Mouse (Mus musculus): ENCODE data around the gene Ugt1a8. TPM values are rescaled to one million over a fixed set of nuclear protein-coding genes. Genes with fewer than 3 reads are reported as not detected.

Ugt1a8 gene
- not detected in 2 replicates for polyA plus RNA-seq (2012; rRNA removed)

DNA sequence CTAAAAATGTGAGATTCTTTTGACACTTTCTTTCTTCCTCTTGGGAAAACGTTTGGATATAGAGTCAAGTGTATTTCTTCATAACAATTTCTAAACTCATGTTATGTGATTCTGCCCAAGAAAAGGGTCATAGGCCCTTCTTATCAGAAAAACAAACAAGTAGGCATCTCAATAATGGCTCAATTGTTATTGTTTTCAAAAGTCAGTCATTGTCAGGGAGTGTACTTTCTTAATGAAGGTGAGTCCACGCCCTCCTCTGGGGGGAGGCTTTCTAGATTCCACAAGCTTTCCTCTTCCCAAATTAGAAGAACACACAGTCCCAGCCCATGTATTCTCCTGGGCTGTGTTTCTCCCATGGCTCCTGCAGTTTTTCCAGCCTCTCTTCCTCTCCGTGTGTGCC, at the start of gene Ugt1a8:
Gene Ugt1a8, plus strand, starts transcription at position 301 of the 400 bp plus-strand sequence.

DNA sequence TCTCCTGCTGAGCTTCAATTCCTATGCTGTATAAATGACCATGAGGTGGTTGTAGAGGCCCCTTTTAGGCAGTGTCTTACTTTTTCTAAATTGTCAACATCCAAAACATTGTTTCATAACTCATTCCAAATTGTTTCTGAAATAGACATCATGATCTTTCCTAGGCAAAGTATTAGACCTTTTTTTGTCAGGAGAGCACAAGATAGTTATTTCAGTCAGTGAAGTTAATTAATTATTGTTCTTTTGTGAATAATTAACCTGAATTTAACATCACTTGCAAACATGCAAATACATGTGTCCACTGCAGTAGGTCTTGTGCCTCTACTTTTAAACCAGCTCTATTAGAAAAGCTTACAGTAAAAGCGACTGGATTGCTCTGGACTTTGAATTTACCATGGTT, 32.5 kb upstream of the Ugt1a8 start, which contains the start of gene Ugt1a10:
Gene Ugt1a10, plus strand, starts transcription at position 301 of the 400 bp plus-strand sequence.

DNA sequence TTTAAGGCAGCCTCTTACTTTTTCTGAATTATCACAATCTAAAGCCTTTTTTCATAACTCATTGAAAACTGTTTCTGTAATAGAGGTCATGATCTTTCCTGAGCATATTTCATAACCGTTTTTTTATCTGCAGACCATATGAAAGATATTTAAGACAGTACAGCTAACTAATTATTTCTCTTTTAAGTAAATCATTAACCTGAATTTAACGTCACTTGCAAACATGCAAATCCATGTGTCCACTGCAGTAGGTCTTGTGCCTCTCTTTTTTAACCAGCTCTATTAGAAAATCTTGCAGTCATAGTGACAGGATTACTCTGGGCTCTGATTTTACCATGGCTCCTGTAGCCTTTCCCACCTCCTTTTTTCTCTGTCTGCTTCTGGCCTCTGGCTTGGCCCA, 17.1 kb upstream of the Ugt1a8 start, which contains the start of gene Ugt1a9:
Gene Ugt1a9, plus strand, starts transcription at position 306 of the 400 bp plus-strand sequence.

DNA sequence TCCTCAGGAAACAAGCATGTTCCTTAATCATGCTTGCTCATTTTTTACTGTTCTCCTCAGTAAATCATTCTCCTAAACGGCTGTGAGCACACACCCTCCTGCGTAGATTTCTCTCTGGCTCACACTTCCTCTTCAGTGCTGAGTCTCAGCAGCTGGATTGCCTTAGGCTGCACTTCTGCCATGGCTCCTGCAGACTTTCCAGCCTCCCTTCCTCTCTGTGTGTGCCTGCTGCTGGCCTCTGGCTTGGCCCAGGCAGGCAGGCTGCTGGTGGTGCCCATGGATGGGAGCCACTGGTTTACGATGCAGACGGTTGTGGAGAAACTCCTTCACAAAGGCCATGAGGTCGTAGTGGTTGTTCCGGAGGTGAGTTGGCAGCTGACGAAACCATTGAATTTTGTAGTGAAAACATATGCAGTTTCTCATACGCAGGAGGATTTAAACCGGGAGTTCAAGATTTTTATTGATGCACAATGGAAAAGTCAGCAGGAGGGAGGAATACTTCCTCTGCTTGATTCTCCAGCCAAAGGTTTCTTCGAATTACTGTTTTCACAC, 7.4 kb downstream of the Ugt1a8 start, which contains the start of gene Ugt1a7c:
Gene Ugt1a7c, plus strand, starts transcription at position 122 of the 552 bp plus-strand sequence.

DNA sequence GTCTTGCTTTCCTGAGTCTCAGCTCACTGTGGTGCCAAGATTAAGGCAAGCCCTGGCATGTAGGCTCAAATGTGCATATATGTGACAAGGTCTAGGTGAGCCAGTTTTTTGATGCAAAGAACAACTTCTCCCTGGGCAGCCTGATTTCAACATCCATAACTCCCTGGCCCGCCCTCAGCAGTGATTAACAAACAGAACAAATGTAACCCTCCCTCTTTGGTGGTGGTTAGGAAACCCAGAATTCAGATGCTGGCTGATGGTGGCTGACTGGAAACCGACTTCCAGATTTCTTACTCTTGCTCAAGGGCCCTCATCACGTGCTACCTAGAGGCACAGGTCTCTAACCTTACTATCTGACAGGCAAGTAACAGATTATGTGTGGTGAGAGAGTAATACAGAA, 15.4 kb downstream of the Ugt1a8 start, which contains the start of gene Ugt1a6b:
Gene Ugt1a6b, plus strand, starts transcription at position 234 of the 400 bp plus-strand sequence.

DNA sequence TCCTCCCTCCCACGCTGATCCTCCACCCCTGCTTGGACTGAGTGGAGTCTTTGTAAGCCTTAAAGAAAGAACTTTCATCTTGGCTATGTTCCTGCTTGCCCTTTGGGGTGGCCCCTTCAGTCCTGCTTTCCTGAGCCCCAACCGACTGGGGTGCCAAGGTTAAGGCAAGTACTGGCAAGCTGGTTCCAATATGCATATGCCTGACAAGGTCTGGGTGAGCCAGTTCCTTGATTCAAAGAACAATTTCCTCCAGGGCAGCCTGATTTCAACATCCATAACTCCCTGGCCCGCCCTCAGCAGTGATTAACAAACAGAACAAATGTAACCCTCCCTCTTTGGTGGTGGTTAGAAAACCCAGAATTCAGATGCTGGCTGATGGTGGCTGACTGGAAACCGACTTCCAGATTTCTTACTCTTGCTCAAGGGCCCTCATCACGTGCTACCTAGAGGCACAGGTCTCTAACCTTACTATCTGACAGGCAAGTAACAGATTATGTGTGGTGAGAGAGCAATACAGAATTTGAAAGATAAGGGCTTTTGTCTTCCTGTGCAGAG, 46.9 kb downstream of the Ugt1a8 start, which contains the start of gene Ugt1a6a:
Gene Ugt1a6a, plus strand, starts transcription at position 353 of the 555 bp plus-strand sequence.

DNA sequence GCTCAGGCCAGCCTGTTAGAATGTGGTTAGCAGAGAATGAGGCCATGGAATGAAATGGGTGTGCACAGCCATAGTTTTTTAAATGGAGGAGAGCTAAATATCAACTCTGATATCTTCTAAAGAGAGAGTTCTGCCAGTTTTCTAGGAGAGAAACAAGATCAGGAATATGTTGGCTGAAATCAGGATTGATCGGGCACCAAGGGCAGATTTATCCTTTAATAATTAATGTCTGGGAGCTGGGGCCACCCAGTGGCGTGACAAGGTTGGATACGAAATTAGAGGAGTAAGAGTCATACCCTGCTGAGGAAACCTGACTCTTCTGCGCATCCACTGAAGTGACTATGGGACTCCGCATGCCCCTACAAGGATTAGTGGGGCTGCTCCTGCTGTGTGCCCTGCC, 78.1 kb downstream of the Ugt1a8 start, which contains the start of gene Ugt1a5:
Gene Ugt1a5, plus strand, starts transcription at position 302 of the 400 bp plus-strand sequence.

DNA sequence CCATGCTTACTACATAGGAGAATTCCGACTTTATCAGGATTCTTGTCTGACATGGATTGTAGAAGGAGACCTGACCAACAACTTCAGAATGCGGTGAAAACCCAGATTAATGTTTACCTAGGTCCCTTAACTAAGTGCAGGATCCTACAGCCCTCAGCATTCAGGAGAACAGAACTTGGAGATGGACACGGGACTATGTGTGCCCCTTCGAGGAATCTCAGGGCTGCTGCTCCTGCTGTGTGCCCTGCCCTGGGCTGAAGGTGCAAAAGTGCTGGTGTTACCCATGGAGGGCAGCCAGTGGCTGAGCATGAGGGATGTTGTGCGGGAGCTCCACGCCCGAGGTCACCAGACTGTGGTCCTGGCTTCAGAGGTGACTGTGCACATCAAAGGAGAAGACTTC, 112.8 kb downstream of the Ugt1a8 start, which contains the start of gene Ugt1a2:
Gene Ugt1a2, plus strand, starts transcription at position 146 of the 400 bp plus-strand sequence.

DNA sequence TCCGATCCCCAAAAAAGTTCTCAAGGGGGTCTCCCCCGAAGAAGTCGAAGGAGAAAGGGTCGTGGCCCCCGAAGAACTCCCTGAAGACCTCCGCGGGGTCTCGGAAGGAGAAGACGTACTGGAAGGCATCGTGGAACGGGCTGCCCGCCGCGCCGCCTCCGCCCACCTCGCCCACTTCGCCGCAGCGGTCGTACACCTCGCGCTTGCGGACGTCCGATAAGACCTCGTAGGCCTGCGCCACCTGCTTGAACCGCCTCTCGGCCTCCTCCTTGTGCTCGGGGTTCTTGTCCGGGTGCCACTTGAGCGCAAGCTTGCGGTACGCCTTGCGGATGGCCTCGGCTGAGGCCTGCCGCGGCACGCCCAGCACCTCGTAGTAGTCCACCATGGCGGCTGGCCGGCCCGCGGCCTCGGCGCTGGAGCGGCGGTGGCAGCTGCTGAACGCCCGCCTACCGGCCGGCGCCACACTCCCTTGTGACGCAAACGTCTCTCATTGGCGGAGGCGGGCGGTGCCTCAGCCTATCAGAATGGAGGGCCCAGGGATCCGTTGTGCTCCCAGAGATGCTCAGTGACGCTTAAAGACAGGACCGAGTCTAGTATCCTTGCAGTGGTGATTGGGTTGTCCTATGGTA, 117.8 kb downstream of the Ugt1a8 start, which contains the start of gene Dnajb3:
Gene Dnajb3, minus strand, starts transcription at position 489 of the 629 bp plus-strand sequence.

DNA sequence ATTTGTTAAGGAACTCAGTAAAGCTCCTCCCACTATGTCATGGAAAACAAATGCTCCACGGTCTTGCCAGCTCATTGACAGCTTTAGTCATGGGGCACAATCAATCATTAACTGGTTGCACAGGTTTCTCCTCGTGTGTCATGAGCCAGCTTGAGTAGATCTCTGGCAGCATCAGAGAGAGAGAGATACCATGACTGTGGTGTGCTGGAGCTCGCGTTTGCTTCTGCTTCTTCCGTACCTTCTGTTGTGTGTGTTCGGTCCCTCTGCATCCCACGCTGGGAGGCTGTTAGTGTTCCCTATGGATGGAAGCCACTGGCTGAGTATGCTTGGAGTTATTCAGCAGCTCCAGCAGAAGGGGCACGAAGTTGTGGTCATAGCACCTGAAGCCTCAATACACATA, 124.2 kb downstream of the Ugt1a8 start, which contains the start of gene Ugt1a1:
Gene Ugt1a1, plus strand, starts transcription at position 148 of the 400 bp plus-strand sequence.

DNA sequence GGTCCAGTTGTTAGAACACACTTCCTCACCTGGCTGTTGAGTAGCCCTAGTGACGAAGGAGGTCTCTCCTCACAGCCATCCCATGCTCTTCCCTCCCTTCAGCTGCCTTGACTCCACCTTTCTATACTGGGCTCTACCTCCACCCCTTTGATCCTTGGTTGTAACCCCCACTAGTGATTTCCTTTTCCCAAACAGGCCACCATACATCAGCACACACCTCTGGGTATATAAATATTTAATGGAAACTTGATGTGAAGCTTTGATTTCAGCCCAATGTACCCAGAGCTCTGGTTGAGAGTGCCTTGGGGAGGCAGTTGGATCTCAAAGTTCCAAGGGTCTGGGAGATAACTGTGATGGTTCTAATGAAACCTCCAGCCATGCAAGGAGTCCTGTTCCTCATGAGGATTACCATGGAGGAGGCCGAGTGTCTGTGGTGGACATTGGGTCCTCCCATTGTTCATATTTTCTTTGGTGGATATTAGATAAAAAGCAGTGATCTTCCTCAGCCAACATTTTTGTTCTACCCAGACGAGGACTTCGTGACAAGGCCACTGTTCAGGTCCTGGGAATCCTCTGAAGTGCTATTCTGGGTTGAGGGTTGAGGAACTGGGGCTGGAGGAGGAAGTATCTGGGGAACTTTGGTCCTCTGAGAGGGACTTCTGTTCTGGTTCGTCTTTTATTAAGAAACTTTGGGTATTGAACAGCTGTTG, 139.2 kb downstream of the Ugt1a8 start, which contains the start of gene Mroh2a:
Gene Mroh2a, plus strand, starts transcription at position 317 of the 710 bp plus-strand sequence.

Other genes with a start within 250 kb of the Ugt1a8 start
- 30.5 and 31.1 TPM in 2 replicates for gene Dgkd, start 234.5 kb upstream of the Ugt1a8 start, polyA plus RNA-seq (2012; rRNA removed)
- gene Usp40, start 79.3 kb upstream of the Ugt1a8 start, polyA plus RNA-seq (2012; rRNA removed) = 9.8 and 13.1 TPM in 2 replicates
- gene Ugt1a10, start 32.4 kb upstream of the Ugt1a8 start, polyA plus RNA-seq (2012; rRNA removed) = not detected in 2 replicates
- 0.10 TPM in 1 of 2 replicates, not detected in the other for gene Ugt1a9, start 17.0 kb upstream of the Ugt1a8 start, polyA plus RNA-seq (2012; rRNA removed)
- 8.5 and 9.3 TPM in 2 replicates for gene Ugt1a7c, start 7.2 kb downstream of the Ugt1a8 start, polyA plus RNA-seq (2012; rRNA removed)
- gene Ugt1a6b, start 15.4 kb downstream of the Ugt1a8 start, polyA plus RNA-seq (2012; rRNA removed) = 11.4 and 14.9 TPM in 2 replicates
- 26.8 and 30.0 TPM in 2 replicates for gene Ugt1a6a, start 47.0 kb downstream of the Ugt1a8 start, polyA plus RNA-seq (2012; rRNA removed)
- gene Ugt1a5, start 78.2 kb downstream of the Ugt1a8 start, polyA plus RNA-seq (2012; rRNA removed) = 0.11 and 0.14 TPM in 2 replicates
- gene Ugt1a2, start 112.8 kb downstream of the Ugt1a8 start, polyA plus RNA-seq (2012; rRNA removed) = 0.07 and 0.08 TPM in 2 replicates
- gene Dnajb3, start 118.0 kb downstream of the Ugt1a8 start, polyA plus RNA-seq (2012; rRNA removed) = 3.2 and 6.0 TPM in 2 replicates
- 6.2 and 7.1 TPM in 2 replicates for gene Ugt1a1, start 124.1 kb downstream of the Ugt1a8 start, polyA plus RNA-seq (2012; rRNA removed)
- gene Mroh2a, start 139.2 kb downstream of the Ugt1a8 start, polyA plus RNA-seq (2012; rRNA removed) = 2.4 and 3.0 TPM in 2 replicates
- 100 and 169 TPM in 2 replicates for gene Hjurp, start 189.8 kb downstream of the Ugt1a8 start, polyA plus RNA-seq (2012; rRNA removed)
- not detected in 2 replicates for gene Trpm8, start 189.8 kb downstream of the Ugt1a8 start, polyA plus RNA-seq (2012; rRNA removed)